Comparison of ENCODE assay signal across 19 mouse cellular contexts in genomic region chr16:34975544-34975943, GRCm38 (mm10). TPM values are rescaled to one million over a fixed set of nuclear protein-coding genes. Genes with fewer than 3 reads are reported as not detected.
DNase-seq lines count a peak whose midpoint lies in the region; ATAC-seq and TF ChIP-seq lines count a peak whose summit lies in the region.
"Had no signal": no experiment of that assay in that cellular context is flagged by ENCODE, and none has a peak within 500 bp of the region (broad histone marks: within the 10 kb centered on the region; RNA-seq: fewer than 3 reads in every experiment).

No protein-coding gene starts in this region.

- H3K27me3 ChIP-seq in heart, adult 2 months (ENCODE audit: control insufficient read depth, insufficient read depth, low read length) = no peaks in the 10 kb centered on the region
- H3K27me3 ChIP-seq in heart, embryonic 10.5 days (ENCODE audit: insufficient read depth, poor library complexity, severe bottlenecking) = peaks cover 28% of the 10 kb centered on the region
- H3K27me3 ChIP-seq in lung, embryonic 14.5 days (ENCODE audit: insufficient read depth, low read length) = no peaks in the 10 kb centered on the region
- H3K27me3 ChIP-seq in CH12.LX (replicated peaks) = peaks cover 71% of the 10 kb centered on the region
- no peaks in the 10 kb centered on the region for H3K27me3 ChIP-seq in midbrain, embryonic 11.5 days (ENCODE audit: control insufficient read depth, insufficient read depth, low read length)
- H3K27me3 ChIP-seq: embryonic facial prominence, embryonic 15.5 days; forebrain, embryonic 12.5 days; neural tube, embryonic 13.5 days had no signal

- no peaks in the 10 kb centered on the region for H3K4me1 ChIP-seq in heart, adult 2 months (ENCODE audit: control insufficient read depth, insufficient read depth, low read length)
- peaks cover 7% of the 10 kb centered on the region for H3K4me1 ChIP-seq in heart, embryonic 10.5 days
- H3K4me1 ChIP-seq in lung, embryonic 14.5 days (ENCODE audit: insufficient read depth) = no peaks in the 10 kb centered on the region
- H3K4me1 ChIP-seq in lung, adult 2 months (ENCODE audit: control insufficient read depth, insufficient read depth, low read length) = no peaks in the 10 kb centered on the region
- peaks cover 5 to 6% of the 10 kb centered on the region in 2 experiments; a peak in 3 of 4 replicates for H3K4me1 ChIP-seq in CH12.LX (ENCODE audit: control insufficient read depth in 1 of 2, insufficient read depth in 2 of 2)
- no peaks in the 10 kb centered on the region for H3K4me1 ChIP-seq in cortical plate, adult 2 months (ENCODE audit: control insufficient read depth, insufficient read depth, low read length)
- no peaks in the 10 kb centered on the region for H3K4me1 ChIP-seq in midbrain, embryonic 11.5 days (ENCODE audit: control insufficient read depth, insufficient read depth, low read length)
- H3K4me1 ChIP-seq: forebrain, embryonic 12.5 days; neural tube, embryonic 13.5 days had no signal

- TF ChIP-seq RAD21 in CH12.LX (IDR thresholded peaks at IDR 0.05; ENCODE audit: low read depth, low read length) = peak; percentile 50

- H3K36me3 ChIP-seq in heart, adult 2 months (ENCODE audit: control insufficient read depth, insufficient read depth, low read length) = no peaks in the 10 kb centered on the region
- no peaks in the 10 kb centered on the region for H3K36me3 ChIP-seq in heart, embryonic 10.5 days
- peaks cover 80% of the 10 kb centered on the region for H3K36me3 ChIP-seq in lung, embryonic 14.5 days (ENCODE audit: insufficient read depth)
- no peaks in the 10 kb centered on the region for H3K36me3 ChIP-seq in CH12.LX (replicated peaks in 1 of 2; ENCODE audit: control insufficient read depth in 1 of 2, insufficient read depth in 1 of 2, low read length in 1 of 2)
- no peaks in the 10 kb centered on the region for H3K36me3 ChIP-seq in midbrain, embryonic 11.5 days (ENCODE audit: control insufficient read depth, insufficient read depth, low read length)
- H3K36me3 ChIP-seq: forebrain, embryonic 12.5 days; neural tube, embryonic 13.5 days had no signal

- WGBS in heart, adult 2 months = 32% methylated on average over 2 of the region's 2 CpGs
- WGBS in heart, embryonic 10.5 days = 40% methylated on average over 2 of the region's 2 CpGs
- 34% methylated on average over 2 of the region's 2 CpGs for WGBS in lung, embryonic 14.5 days
- WGBS in lung, adult 2 months = 46% methylated on average over 2 of the region's 2 CpGs
- 62% methylated on average over 2 of the region's 2 CpGs for WGBS in midbrain, embryonic 11.5 days

- intact Hi-C loops in heart, adult 2 months (cut with DNase I) = no loop called here

- no peak overlapping the region for H3K9ac ChIP-seq in heart, adult 2 months (ENCODE audit: low read depth, low read length)
- H3K9ac ChIP-seq in lung, embryonic 14.5 days = no peak overlapping the region
- H3K9ac ChIP-seq in CH12.LX (ENCODE audit: insufficient read depth, low read depth) = no peak overlapping the region
- no peak overlapping the region for H3K9ac ChIP-seq in midbrain, embryonic 11.5 days (ENCODE audit: low read length)
- H3K9ac ChIP-seq: embryonic facial prominence, embryonic 15.5 days; forebrain, embryonic 12.5 days; neural tube, embryonic 13.5 days had no signal

- no peak overlapping the region for H3K4me3 ChIP-seq in heart, adult 2 months
- H3K4me3 ChIP-seq in heart, embryonic 10.5 days = no peak overlapping the region
- no peak overlapping the region for H3K4me3 ChIP-seq in lung, embryonic 14.5 days (ENCODE audit: low read depth, low read length)
- no peak overlapping the region for H3K4me3 ChIP-seq in lung, adult 2 months (replicated peaks; ENCODE audit: extremely low read depth, low read depth, low read length)
- no peak overlapping the region for H3K4me3 ChIP-seq in CH12.LX (replicated peaks in 1 of 3; ENCODE audit: low read depth in 2 of 3, low read length in 2 of 3, poor library complexity in 1 of 3)
- no peak overlapping the region for H3K4me3 ChIP-seq in cortical plate, adult 2 months (ENCODE audit: insufficient read depth, low read length)
- no peak overlapping the region for H3K4me3 ChIP-seq in midbrain, embryonic 11.5 days (ENCODE audit: low read depth, low read length)
- H3K4me3 ChIP-seq: embryonic facial prominence, embryonic 15.5 days; forebrain, embryonic 12.5 days; neural tube, embryonic 13.5 days had no signal

- no peak for TF ChIP-seq POLR2A in heart, adult 2 months (IDR thresholded peaks at IDR 0.05; ENCODE audit: insufficient read depth, low read depth, low read length)
- no peak for TF ChIP-seq POLR2A in lung, adult 2 months (IDR thresholded peaks at IDR 0.05; ENCODE audit: borderline replicate concordance, extremely low read depth, low read depth, low read length)
- TF ChIP-seq POLR2A in CH12.LX (IDR thresholded peaks at IDR 0.05; ENCODE audit: low read depth, low read length) = no peak
- no peak for TF ChIP-seq POLR2A in cortical plate, adult 2 months (IDR thresholded peaks at IDR 0.05; ENCODE audit: extremely low read depth, insufficient read depth, low read length)

- dilution Hi-C loops in CH12.LX (cut with MboI; ENCODE audit: extremely low pct_ligation_motif_present, extremely low pct_unique_long_range_greater_than_20kb, low sequenced_read_pairs) = no loop called here

- no peak overlapping the region for H3K27ac ChIP-seq in heart, adult 2 months
- no peak overlapping the region for H3K27ac ChIP-seq in heart, embryonic 10.5 days
- H3K27ac ChIP-seq in lung, embryonic 14.5 days (ENCODE audit: low read depth) = no peak overlapping the region
- no peak overlapping the region for H3K27ac ChIP-seq in CH12.LX (ENCODE audit: insufficient read depth, low read depth)
- no peak overlapping the region for H3K27ac ChIP-seq in cortical plate, adult 2 months (ENCODE audit: insufficient read depth, low read length)
- no peak overlapping the region for H3K27ac ChIP-seq in midbrain, embryonic 11.5 days (ENCODE audit: low read depth, low read length)
- H3K27ac ChIP-seq: embryonic facial prominence, embryonic 15.5 days; forebrain, embryonic 12.5 days; macrophage; neural tube, embryonic 13.5 days had no signal

- no peaks in the 10 kb centered on the region for H3K79me2 ChIP-seq in heart, adult 2 months (replicated peaks; ENCODE audit: control insufficient read depth, insufficient read depth, low read length)
- no peaks in the 10 kb centered on the region for H3K79me2 ChIP-seq in CH12.LX (replicated peaks; ENCODE audit: control insufficient read depth, extremely low read depth, insufficient read depth, poor library complexity, severe bottlenecking)

- no peak overlapping the region for H3K4me2 ChIP-seq in lung, embryonic 14.5 days
- no peak overlapping the region for H3K4me2 ChIP-seq in CH12.LX (ENCODE audit: insufficient read depth, low read depth, poor library complexity, severe bottlenecking)
- no peak overlapping the region for H3K4me2 ChIP-seq in midbrain, embryonic 11.5 days
- H3K4me2 ChIP-seq: embryonic facial prominence, embryonic 15.5 days; forebrain, embryonic 12.5 days; neural tube, embryonic 13.5 days had no signal

- no peaks in the 10 kb centered on the region for H3K9me3 ChIP-seq in heart, embryonic 10.5 days
- no peaks in the 10 kb centered on the region for H3K9me3 ChIP-seq in lung, embryonic 14.5 days (ENCODE audit: low read depth, low read length)
- H3K9me3 ChIP-seq in CH12.LX (replicated peaks; ENCODE audit: low read length) = no peaks in the 10 kb centered on the region
- no peaks in the 10 kb centered on the region for H3K9me3 ChIP-seq in midbrain, embryonic 11.5 days (ENCODE audit: control insufficient read depth, low read length)
- H3K9me3 ChIP-seq: embryonic facial prominence, embryonic 15.5 days; forebrain, embryonic 12.5 days; neural tube, embryonic 13.5 days had no signal

- no peak; the same call in 1 of the 2 replicates for ATAC-seq in lung, embryonic 14.5 days (ENCODE audit: insufficient read depth)
- no peak for ATAC-seq in midbrain, embryonic 11.5 days (ENCODE audit: low FRiP score)
- ATAC-seq: CD4-positive, CD25-positive, alpha-beta regulatory T cell, adult 4 months; midbrain, embryonic 16.5 days had no signal

- in situ Hi-C loops in CH12.LX (cut with MboI; ENCODE audit: low pct_ligation_motif_present, low pct_unique_long_range_greater_than_20kb, low sequenced_read_pairs) = no loop called here

- no peak for TF ChIP-seq EP300 in heart, adult 2 months (IDR thresholded peaks at IDR 0.05; ENCODE audit: insufficient read depth, low read depth, low read length)
- TF ChIP-seq EP300 in CH12.LX (IDR thresholded peaks at IDR 0.05; ENCODE audit: low read length) = no peak

- peak; percentile 59 for TF ChIP-seq CTCF in heart, adult 2 months (IDR thresholded peaks at IDR 0.05)
- TF ChIP-seq CTCF in lung, embryonic 14.5 days (IDR thresholded peaks at IDR 0.05; ENCODE audit: low read depth) = peak; percentile 55
- no peak for TF ChIP-seq CTCF in lung, adult 2 months (IDR thresholded peaks at IDR 0.05; ENCODE audit: insufficient read depth, low read length)
- peak in 1 of 2 experiments; percentile 99; a peak in 3 of 4 replicates for TF ChIP-seq CTCF in CH12.LX (conservative IDR thresholded peaks at IDR 0.05 in 1 of 2, IDR thresholded peaks at IDR 0.05 in 1 of 2; ENCODE audit: low read depth in 2 of 2, low read length in 2 of 2)
- TF ChIP-seq CTCF in cortical plate, adult 2 months (IDR thresholded peaks at IDR 0.05; ENCODE audit: extremely low read depth, insufficient read depth, low read length) = peak; percentile 38; the same call in 1 of the 2 replicates

- no peak for DNase-seq in heart, adult 2 months
- no peak for DNase-seq in heart, embryonic 10.5 days (ENCODE audit: low spot score)
- peak; percentile 59 for DNase-seq in lung, embryonic 14.5 days
- no peak for DNase-seq in lung, adult 2 months
- peak; percentile 30 for DNase-seq in CH12.LX (ENCODE audit: extremely low read depth)
- no peak for DNase-seq in midbrain, embryonic 11.5 days (ENCODE audit: low spot score, missing footprints)
- no peak for DNase-seq in left cerebral cortex, adult 9 months (ENCODE audit: low spot score in 2 of 2)
- DNase-seq: adrenal gland, adult 8-10 months; cerebellum, postnatal 25 days; gastrocnemius, postnatal 10 days; heart, postnatal 4 days; kidney, postnatal 36 days had no signal

TF ChIP-seq in CH12.LX, 34 proteins besides CTCF, POLR2A, EP300 and RAD21 (continues in another document):
- TF ChIP-seq ELF1 (IDR thresholded peaks at IDR 0.05; ENCODE audit: low read depth, low read length) = no peak
- TF ChIP-seq SMC3 (IDR thresholded peaks at IDR 0.05; ENCODE audit: low read depth, low read length) = peak; percentile 82
- TF ChIP-seq MAX (IDR thresholded peaks at IDR 0.05; ENCODE audit: low read length) = no peak

RNA-seq across cellular contexts. Expression of gene Hacd2, which starts 46.7 kb away (rescaled TPM):
- 10 to 100 TPM in 1 of 2 experiments, 1 to 10 TPM in 1; 7.2 to 12.4 TPM for total RNA-seq in heart, adult 2 months (2021)
- polyA plus RNA-seq in heart, adult 2 months (2012; rRNA removed) = 13.2 and 17.0 TPM in 2 replicates
- polyA plus RNA-seq in heart, embryonic 10.5 days (2016; fragmentation: Nextera tagmentation; extraction: Ambion mirVana) = 67.7 and 101 TPM in 2 replicates
- 49.7 and 50.8 TPM in 2 replicates for polyA plus RNA-seq in lung, embryonic 14.5 days (2014; fragmentation: Nextera tagmentation; extraction: Ambion mirVana)
- 22.5 and 22.7 TPM in 2 replicates for polyA plus RNA-seq in lung, adult 2 months (2012; rRNA removed)
- total RNA-seq in CH12.LX (2012; rRNA removed) = 33.2 and 50.3 TPM in 2 replicates
- total RNA-seq in CH12.LX (2014; rRNA removed) = 30.1 and 49.7 TPM in 2 replicates
- 133 and 135 TPM in 2 replicates for polyA plus RNA-seq in CH12.LX (2012; ENCODE audit: insufficient read length, low read depth)
- polyA plus RNA-seq in cortical plate, adult 2 months (2012; rRNA removed) = 38.2 and 42.7 TPM in 2 replicates
- 27.2 and 28.6 TPM in 2 replicates for polyA plus RNA-seq in midbrain, embryonic 11.5 days (2014; fragmentation: Nextera tagmentation; extraction: Ambion mirVana)

Comparison
In these comparisons a context has a peak if more than half of its experiments do, and no peak if none do; other contexts are left out.
1. DNase-seq: peak in lung, embryonic 14.5 days (single experiment) and CH12.LX (single experiment); none in heart, adult 2 months (0 of 2), heart, embryonic 10.5 days (single experiment), lung, adult 2 months (single experiment), midbrain, embryonic 11.5 days (single experiment) and left cerebral cortex, adult 9 months (0 of 2).